Mouse (Mus musculus): ENCODE measurements around the gene Ell. TPM values are rescaled to one million over a fixed set of nuclear protein-coding genes. Genes with fewer than 3 reads are reported as not detected.

Ell gene
- polyA plus RNA-seq, 1 experiment = 12.7 TPM

GRCm38 (mm10) chr8:70595811-70596210 lies 56.6 kb downstream of the Ell start:
- no peaks in the 10 kb centered on the region for H3K79me2 ChIP-seq (ENCODE audit: control insufficient read depth, insufficient read depth)
- no peak overlapping the region for H3K4me2 ChIP-seq (ENCODE audit: low read depth)
- TF ChIP-seq MYOG (IDR thresholded peaks at IDR 0.05; ENCODE audit: control insufficient read depth in 1 of 3, insufficient read depth in 1 of 3, insufficient read length in 2 of 3, low read depth in 2 of 3) = no peak
- TF ChIP-seq USF1 (IDR thresholded peaks at IDR 0.05; ENCODE audit: low read depth) = no peak
- TF ChIP-seq E2F4 (IDR thresholded peaks at IDR 0.05; ENCODE audit: insufficient read depth) = no peak
- TF ChIP-seq POLR2AphosphoS2 (IDR thresholded peaks at IDR 0.05; ENCODE audit: insufficient read length, low read depth) = no peak
- no peaks in the 10 kb centered on the region for H3K27me3 ChIP-seq (ENCODE audit: control insufficient read depth, insufficient read depth, insufficient read length)
- H3ac ChIP-seq (ENCODE audit: control insufficient read depth, insufficient read length) = no peak overlapping the region
- no peak overlapping the region for H3K4me3 ChIP-seq
- H3K36me3 ChIP-seq (ENCODE audit: control insufficient read depth, insufficient read depth) = peaks cover 3% of the 10 kb centered on the region

- H3K27me3 ChIP-seq (ENCODE audit: control insufficient read depth, insufficient read depth, insufficient read length) = no peaks in the 10 kb centered on the region
- no peaks in the 10 kb centered on the region for H3K79me2 ChIP-seq (ENCODE audit: control insufficient read depth, insufficient read depth)
- TF ChIP-seq CEBPB (IDR thresholded peaks at IDR 0.05; ENCODE audit: insufficient read depth, poor library complexity, severe bottlenecking) = no peak
- TF ChIP-seq SRF (IDR thresholded peaks at IDR 0.05; ENCODE audit: control insufficient read depth, insufficient read length, low read depth) = no peak
- TF ChIP-seq TCF12 (IDR thresholded peaks at IDR 0.05; ENCODE audit: insufficient read depth, poor library complexity, severe bottlenecking) = no peak
- no peak for TF ChIP-seq POLR2A (IDR thresholded peaks at IDR 0.05; ENCODE audit: insufficient read length, low read depth)
- TF ChIP-seq MYOD1 (IDR thresholded peaks at IDR 0.05; ENCODE audit: control insufficient read depth in 1 of 3, insufficient read length in 2 of 3, low read depth in 2 of 3) = no peak
- no peak for TF ChIP-seq REST (IDR thresholded peaks at IDR 0.05; ENCODE audit: insufficient read depth, insufficient read length)
- no peak for TF ChIP-seq POLR2AphosphoS2 (IDR thresholded peaks at IDR 0.05; ENCODE audit: insufficient read length, low read depth)
- TF ChIP-seq USF1 (IDR thresholded peaks at IDR 0.05; ENCODE audit: low read depth) = no peak
- no peak for TF ChIP-seq TCF3 (IDR thresholded peaks at IDR 0.05; ENCODE audit: insufficient read length, low read depth)
- no peak for TF ChIP-seq E2F4 (IDR thresholded peaks at IDR 0.05; ENCODE audit: insufficient read depth)
- no peak for TF ChIP-seq MYOG (IDR thresholded peaks at IDR 0.05; ENCODE audit: control insufficient read depth in 1 of 3, insufficient read depth in 1 of 3, insufficient read length in 2 of 3, low read depth in 2 of 3)
- no peak overlapping the region for H3K4me2 ChIP-seq (ENCODE audit: low read depth)
- H3ac ChIP-seq (ENCODE audit: control insufficient read depth, insufficient read length) = no peak overlapping the region
- H3K4me3 ChIP-seq = no peak overlapping the region
- H3K36me3 ChIP-seq (ENCODE audit: control insufficient read depth, insufficient read depth) = peaks cover 3% of the 10 kb centered on the region
These were observed 57.0 kb downstream of the Ell start for GRCm38 (mm10) chr8:70596216-70596615.

GRCm38 (mm10) chr8:70596775-70597416 lies 57.6 kb downstream of the Ell start:
- TF ChIP-seq E2F4 (IDR thresholded peaks at IDR 0.05; ENCODE audit: insufficient read depth) = no peak
- no peak for TF ChIP-seq MYOD1 (IDR thresholded peaks at IDR 0.05; ENCODE audit: control insufficient read depth in 1 of 3, insufficient read length in 2 of 3, low read depth in 2 of 3)
- TF ChIP-seq POLR2A (IDR thresholded peaks at IDR 0.05; ENCODE audit: insufficient read length, low read depth) = no peak
- Histone ChIP-seq H3K4me3 (no peak overlapping the region), H3K27me3 (ENCODE audit: control insufficient read depth, insufficient read depth, insufficient read length) (no peaks in the 10 kb centered on the region), H3K36me3 (ENCODE audit: control insufficient read depth, insufficient read depth) (peaks cover 2% of the 10 kb centered on the region), H3ac (ENCODE audit: control insufficient read depth, insufficient read length) (no peak overlapping the region), H3K79me2 (ENCODE audit: control insufficient read depth, insufficient read depth) (no peaks in the 10 kb centered on the region), H3K4me2 (ENCODE audit: low read depth) (no peak overlapping the region)

GRCm38 (mm10) chr8:70597417-70598272 lies 58.4 kb downstream of the Ell start:
- Histone ChIP-seq H3ac (ENCODE audit: control insufficient read depth, insufficient read length) (no peak overlapping the region), H3K79me2 (ENCODE audit: control insufficient read depth, insufficient read depth) (no peaks in the 10 kb centered on the region), H3K4me3 (no peak overlapping the region), H3K36me3 (ENCODE audit: control insufficient read depth, insufficient read depth) (no peaks in the 10 kb centered on the region), H3K27me3 (ENCODE audit: control insufficient read depth, insufficient read depth, insufficient read length) (no peaks in the 10 kb centered on the region), H3K4me2 (ENCODE audit: low read depth) (no peak overlapping the region)
- no peak for TF ChIP-seq POLR2AphosphoS2 (IDR thresholded peaks at IDR 0.05; ENCODE audit: insufficient read length, low read depth)
- TF ChIP-seq USF1 (IDR thresholded peaks at IDR 0.05; ENCODE audit: low read depth) = no peak
- no peak for TF ChIP-seq CEBPB (IDR thresholded peaks at IDR 0.05; ENCODE audit: insufficient read depth, poor library complexity, severe bottlenecking)
- no peak for TF ChIP-seq POLR2A (IDR thresholded peaks at IDR 0.05; ENCODE audit: insufficient read length, low read depth)
- TF ChIP-seq REST (IDR thresholded peaks at IDR 0.05; ENCODE audit: insufficient read depth, insufficient read length) = no peak
- no peak for TF ChIP-seq TCF12 (IDR thresholded peaks at IDR 0.05; ENCODE audit: insufficient read depth, poor library complexity, severe bottlenecking)
- TF ChIP-seq MAX (IDR thresholded peaks at IDR 0.05; ENCODE audit: low read depth) = no peak
- no peak for TF ChIP-seq MYOD1 (IDR thresholded peaks at IDR 0.05; ENCODE audit: control insufficient read depth in 1 of 3, insufficient read length in 2 of 3, low read depth in 2 of 3)

GRCm38 (mm10) chr8:70598283-70598682 lies 59.0 kb downstream of the Ell start:
- no peaks in the 10 kb centered on the region for H3K27me3 ChIP-seq (ENCODE audit: control insufficient read depth, insufficient read depth, insufficient read length)
- no peak overlapping the region for H3K4me3 ChIP-seq
- no peaks in the 10 kb centered on the region for H3K36me3 ChIP-seq (ENCODE audit: control insufficient read depth, insufficient read depth)
- no peak for TF ChIP-seq USF1 (IDR thresholded peaks at IDR 0.05; ENCODE audit: low read depth)
- no peak for TF ChIP-seq TCF12 (IDR thresholded peaks at IDR 0.05; ENCODE audit: insufficient read depth, poor library complexity, severe bottlenecking)
- TF ChIP-seq SRF (IDR thresholded peaks at IDR 0.05; ENCODE audit: control insufficient read depth, insufficient read length, low read depth) = no peak
- no peak for TF ChIP-seq CEBPB (IDR thresholded peaks at IDR 0.05; ENCODE audit: insufficient read depth, poor library complexity, severe bottlenecking)
- no peak for TF ChIP-seq MYOG (IDR thresholded peaks at IDR 0.05; ENCODE audit: control insufficient read depth in 1 of 3, insufficient read depth in 1 of 3, insufficient read length in 2 of 3, low read depth in 2 of 3)
- no peak for TF ChIP-seq E2F4 (IDR thresholded peaks at IDR 0.05; ENCODE audit: insufficient read depth)
- no peak for TF ChIP-seq MAX (IDR thresholded peaks at IDR 0.05; ENCODE audit: low read depth)
- TF ChIP-seq POLR2AphosphoS2 (IDR thresholded peaks at IDR 0.05; ENCODE audit: insufficient read length, low read depth) = no peak
- no peak for TF ChIP-seq REST (IDR thresholded peaks at IDR 0.05; ENCODE audit: insufficient read depth, insufficient read length)
- no peak for TF ChIP-seq MYOD1 (IDR thresholded peaks at IDR 0.05; ENCODE audit: control insufficient read depth in 1 of 3, insufficient read length in 2 of 3, low read depth in 2 of 3)
- no peak for TF ChIP-seq POLR2A (IDR thresholded peaks at IDR 0.05; ENCODE audit: insufficient read length, low read depth)
- no peak for TF ChIP-seq TCF3 (IDR thresholded peaks at IDR 0.05; ENCODE audit: insufficient read length, low read depth)
- H3ac ChIP-seq (ENCODE audit: control insufficient read depth, insufficient read length) = no peak overlapping the region
- no peaks in the 10 kb centered on the region for H3K79me2 ChIP-seq (ENCODE audit: control insufficient read depth, insufficient read depth)
- H3K4me2 ChIP-seq (ENCODE audit: low read depth) = no peak overlapping the region
